Mouse (Mus musculus) heart, postnatal 25 days (tissue): ENCODE data around the gene C4b. TPM values are rescaled to one million over a fixed set of nuclear protein-coding genes. Genes with fewer than 3 reads are reported as not detected.
"Not testable (repeated sequence)": the region's sequence is repeated elsewhere in the genome, so short reads cannot be mapped to it uniquely, and the experiment has no call there.

ENCODE experiments used
- DNase-seq: peaks from one replicate; pipeline ENCODE4 v3.0.0; 2022; ENCODE audit warnings: low spot score
- intact Hi-C: fragments of 180-260 bp; cut with DNase I; formaldehyde crosslinking; loops from one replicate; pipeline ENCODE4 v1.15.1; 2025
- total RNA-seq, 2 experiments: library from RNA; stranded (reverse); gene quantifications; 2 replicates each; pipeline ENCODE4 v1.2.3; 2021

The C4b gene
- 10 to 100 TPM; 15.0 to 23.3 TPM for total RNA-seq

DNA sequence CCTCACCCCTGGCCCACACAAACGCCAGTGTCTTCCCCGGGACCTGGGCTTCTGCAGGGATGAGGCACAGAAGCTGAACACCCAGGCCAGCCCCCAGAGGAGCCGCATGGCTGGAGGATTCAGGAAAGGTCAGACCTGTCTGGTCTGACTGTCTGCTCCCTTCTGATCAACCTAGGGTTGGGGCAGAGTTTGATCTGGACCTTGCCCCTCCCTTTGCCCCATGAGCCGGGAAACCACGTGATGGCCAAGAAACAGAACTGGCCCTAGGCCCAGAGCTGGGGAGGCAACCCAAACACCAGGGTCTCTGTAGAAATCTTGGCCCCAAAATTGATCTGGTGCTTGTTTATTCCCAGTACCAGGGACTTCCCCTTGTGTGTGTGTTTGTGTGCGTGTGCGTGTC, at the start of gene C4b:
C4b (minus strand) TSS at position 164 of the 400 bp plus-strand sequence.
- DNase-seq, result no peak
- intact Hi-C loops, result no loop called here

DNA sequence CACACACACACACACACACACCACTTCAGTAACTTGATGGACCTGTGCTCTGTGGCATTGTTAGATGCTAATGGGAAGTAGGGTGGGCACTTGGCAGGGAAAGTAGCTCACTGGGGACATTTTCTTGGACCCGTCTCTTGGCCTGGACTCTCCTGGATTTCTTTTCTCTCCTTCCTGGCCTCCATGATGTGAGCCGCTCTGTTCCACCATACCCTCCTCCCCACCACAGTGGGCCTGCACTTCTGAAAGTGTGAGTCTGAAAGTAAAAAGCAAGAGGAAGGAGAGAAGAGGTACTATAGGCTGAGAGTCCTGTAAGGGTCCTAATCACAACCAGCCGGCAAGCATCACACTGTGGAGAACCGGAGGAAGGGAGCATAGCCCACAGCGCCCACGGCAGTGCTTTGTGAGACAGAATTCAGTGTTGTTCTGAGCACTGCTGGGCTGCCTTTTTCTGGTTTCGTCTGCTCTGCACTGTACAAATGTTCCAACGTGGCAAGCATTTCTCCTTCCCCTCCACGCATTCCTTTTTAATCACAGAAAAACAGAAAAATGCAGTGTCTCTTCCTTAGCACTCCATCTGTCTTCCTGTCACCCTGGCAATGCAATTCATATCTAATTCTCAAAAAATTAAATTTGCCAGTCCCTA, 34.1 kb upstream of the C4b start:
- intact Hi-C loops, result no loop called here

DNA sequence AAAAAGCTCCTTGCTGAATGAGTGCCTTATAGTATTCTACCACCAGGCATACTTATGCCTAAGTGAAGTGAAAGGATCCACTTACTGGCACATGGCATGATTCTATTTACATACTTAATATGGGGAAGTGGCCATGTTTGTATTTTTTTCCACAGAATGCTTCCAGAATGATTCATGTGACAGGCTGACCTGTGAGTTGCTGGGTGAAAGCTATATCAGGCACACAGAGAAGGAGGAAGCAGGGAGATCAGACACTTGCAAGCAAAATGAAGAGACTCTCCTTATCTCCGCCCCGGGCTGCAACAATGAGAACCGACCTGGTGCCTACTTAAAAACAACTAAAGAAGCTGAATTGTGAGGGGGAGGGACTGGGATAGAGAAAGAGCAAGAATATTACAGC, 17.8 kb upstream of the C4b start:
- DNase-seq, result no peak
- intact Hi-C loops, result no loop called here

More for the DNA sequence above, 34.1 kb upstream of the C4b start:
- DNase-seq, result no peak

DNA sequence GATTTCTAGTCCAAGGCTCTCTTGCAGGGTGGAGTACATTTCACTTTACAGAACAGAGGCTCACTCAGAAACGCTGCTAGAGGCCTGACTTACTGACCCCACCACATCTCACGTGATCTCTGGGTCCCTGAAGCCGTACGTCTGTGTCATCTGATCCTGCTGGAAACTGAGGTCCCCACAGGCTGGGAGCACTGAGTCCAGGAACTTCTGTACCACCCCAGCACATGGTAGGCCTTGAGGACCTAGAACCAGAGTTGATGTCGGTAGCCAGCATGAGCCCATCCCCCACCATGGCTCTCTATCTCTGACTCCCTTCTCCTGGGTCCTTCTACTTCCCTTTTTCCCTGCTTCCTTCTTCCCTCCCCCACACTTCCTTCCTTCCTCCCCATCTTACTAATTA, 2.8 kb upstream of the C4b start:
- DNase-seq, result no peak
- intact Hi-C loops, result no loop called here

DNA sequence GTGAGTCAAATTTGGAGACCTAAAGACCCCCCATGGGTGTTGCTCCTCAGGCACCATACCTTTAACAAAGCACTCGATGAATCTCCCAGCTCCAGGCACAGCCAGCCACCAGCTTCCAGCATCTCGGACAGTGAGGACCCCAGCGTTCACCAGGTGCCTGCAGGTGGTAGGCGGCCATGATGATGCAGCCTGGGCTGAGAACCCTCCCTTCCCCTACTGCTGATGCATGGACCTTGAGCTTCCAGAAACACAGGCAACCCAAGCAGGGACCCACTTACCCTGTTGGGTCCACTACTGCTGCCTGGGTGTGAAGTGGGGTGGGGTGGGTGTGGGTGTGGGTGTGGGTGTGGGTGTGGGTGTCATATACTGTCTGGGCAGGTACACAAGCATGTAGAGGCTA, 1.5 kb upstream of the C4b start:
- DNase-seq, intact Hi-C loops: not testable (repeated sequence)

DNA sequence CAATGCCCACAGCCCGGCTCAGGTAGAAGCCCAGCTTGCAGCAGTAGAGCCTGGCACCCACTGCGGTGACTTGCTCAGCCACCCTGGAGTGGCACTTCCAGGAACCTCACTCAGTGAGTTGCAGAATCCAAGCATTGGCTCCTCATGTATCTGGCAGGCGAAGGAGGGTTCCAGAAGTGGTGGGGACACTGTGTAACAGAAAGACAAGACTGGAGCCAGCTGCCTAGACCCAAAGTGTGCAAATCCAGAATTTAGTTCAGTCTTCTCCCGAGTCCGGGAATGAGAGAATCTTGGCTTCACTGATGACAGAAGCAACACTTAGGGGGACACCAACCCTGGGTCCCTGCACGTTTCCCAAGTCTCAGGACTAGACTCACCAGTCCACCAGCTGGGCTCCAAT, 929 bp upstream of the C4b start:
- DNase-seq, intact Hi-C loops: not testable (repeated sequence)

DNA sequence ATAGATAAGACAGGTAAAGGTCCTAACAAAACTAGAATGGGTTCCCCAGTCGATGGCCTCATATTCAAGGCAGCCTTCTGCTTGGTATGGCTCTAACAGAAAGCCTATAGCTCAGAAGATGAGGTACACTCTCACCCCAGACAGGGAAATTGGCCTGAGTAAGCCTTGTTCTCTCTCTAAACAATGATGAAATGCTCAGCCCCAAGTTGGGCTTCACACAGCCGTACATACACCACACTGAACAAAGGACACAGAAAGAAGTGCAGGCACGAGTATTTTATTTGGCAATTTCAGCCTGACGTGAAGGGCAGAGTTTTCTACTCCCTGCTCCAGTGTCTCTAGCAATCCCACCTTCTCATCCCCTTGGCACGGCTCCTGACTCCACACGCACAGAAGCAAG, 524 bp upstream of the C4b start:
- DNase-seq, result no peak
- intact Hi-C loops, result no loop called here

DNA sequence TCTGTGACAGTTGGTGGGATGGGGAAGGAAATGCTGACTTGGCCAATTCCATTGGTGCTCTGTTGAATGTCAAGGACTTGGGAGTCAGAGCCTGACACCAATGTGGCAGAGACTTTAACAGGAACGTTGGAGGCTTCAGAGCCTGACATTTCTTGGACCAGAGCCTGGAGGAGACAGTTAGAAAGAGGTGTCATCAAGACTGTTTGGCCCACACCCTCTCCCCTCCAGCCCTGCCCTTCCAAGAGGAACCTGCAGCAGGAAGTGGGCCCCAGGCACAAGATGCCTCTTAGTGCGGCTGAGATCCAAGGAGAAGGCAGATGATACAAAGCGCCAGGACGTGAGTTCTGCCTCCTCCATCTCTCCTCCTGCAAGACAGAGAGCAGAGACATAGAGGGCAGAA, 3.4 kb downstream of the C4b start:
- intact Hi-C loops, result no loop called here
- DNase-seq, result no peak

DNA sequence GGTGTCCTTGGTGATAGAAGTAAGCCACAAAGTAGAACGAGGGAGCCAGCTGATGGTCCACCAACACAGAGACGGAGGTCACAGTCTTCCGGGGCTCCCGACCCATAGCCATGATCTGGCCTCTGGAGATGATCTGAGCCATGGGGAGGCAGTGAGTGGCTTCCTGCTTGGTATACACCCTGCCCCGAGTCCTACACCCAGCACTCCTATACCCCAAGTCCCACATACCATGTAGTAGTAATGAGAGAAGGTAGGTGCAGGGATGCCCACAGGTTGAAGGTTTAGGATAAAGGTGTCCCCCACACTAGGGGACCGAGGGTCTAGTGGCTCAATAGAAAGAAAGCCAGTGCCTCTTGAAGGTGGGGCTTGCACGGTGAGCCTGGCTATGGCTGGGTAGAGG, 4.0 kb downstream of the C4b start:
- DNase-seq, intact Hi-C loops: not testable (repeated sequence)

DNA sequence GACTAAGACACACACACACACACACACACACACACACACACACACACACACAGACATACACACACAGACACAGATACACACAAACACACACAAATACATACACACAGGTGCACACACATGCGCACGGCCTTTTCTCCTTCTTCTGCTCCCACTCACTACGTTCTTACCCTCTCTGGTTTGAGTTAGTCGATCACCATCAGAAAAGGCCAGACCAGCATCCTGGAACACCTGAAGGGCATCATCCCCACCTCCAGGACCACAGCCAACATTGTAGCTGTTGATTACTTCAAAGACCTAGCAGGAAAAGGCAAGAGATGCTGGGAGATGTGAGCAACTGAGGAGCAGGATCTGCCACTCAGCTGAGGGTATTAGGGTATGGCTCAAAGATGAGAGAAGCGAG, 6.2 kb downstream of the C4b start:
- intact Hi-C loops, DNase-seq: not testable (repeated sequence)

DNA sequence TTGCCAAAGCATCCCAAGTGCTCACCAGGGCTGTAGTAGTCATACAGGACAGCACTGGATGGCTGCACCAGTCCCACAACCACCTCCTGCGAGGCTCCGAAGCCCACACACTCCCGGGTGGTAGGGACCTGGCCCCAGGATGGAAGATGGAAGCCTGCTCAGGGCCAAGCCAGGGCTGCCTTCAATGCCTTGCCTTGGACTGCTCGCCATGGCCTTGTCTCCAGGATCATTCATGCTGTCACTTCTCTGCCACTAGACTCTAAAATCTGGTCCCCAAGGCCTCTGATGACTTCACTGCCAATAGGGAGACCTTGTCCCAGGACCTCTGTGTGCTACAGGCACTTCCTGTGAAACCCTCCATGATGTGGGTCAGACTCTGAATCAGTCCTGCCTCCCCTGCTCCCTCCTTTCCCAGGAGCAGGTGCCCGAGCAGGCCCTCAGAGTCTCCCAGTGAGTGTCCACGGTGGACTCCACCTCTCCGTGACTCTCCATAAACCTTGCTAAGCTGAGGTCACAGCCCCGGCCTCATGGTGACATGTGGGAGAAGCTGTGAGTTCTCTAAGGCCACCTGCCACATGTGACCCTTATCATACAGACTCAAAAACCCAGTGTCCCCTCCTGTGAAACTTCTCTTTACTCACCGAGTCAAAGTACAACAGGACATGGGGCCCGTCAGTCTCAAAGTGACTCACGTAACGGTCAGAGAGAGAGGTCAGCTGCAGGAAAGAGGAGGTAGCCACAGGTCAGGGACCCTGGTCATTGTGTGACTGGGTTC, 13.7 kb downstream of the C4b start:
- intact Hi-C loops, DNase-seq: not testable (repeated sequence)

DNA sequence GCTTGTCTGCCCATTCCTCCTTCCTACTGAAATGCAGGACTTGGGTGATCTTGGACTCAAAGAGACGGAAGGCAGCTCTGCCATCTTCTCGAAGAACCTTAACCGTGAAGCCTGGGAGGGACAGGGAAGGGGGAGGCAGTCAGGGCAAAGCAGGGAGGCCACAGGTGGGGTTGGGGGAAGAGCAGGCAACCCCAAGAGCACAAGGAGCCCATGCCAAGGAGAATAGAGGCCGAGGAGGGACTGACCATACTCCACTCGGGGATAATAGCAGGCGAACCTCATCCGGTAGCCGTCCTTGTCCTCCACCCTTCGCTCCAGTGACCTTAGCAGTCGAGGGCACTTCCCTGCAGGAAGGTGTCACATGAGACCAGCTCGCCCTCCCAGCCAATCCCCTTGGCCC, 14.5 kb downstream of the C4b start:
- intact Hi-C loops, result not testable (repeated sequence)

DNA sequence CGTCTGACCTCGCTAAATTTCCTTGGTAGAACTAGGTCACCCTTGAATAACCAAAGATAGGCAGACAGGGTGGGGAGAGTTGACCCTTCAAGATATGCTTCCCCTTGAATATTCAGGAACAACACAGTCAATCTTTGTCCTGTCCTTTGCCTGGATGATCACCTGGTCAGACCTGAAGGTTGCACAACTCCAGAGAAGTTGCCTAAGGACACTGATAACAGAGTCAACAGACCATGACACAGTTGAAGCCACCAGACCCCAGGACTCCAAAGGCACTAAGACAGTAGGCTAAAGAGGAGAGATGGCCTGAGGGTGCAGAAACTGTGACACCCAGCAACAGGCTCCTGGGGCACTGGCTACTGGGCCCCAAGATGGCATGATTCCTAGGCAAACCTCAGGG, 15.8 kb downstream of the C4b start:
- intact Hi-C loops, result no loop called here
- no peak for DNase-seq

More for the DNA sequence above, 14.5 kb downstream of the C4b start:
- DNase-seq, result not testable (repeated sequence)

DNA sequence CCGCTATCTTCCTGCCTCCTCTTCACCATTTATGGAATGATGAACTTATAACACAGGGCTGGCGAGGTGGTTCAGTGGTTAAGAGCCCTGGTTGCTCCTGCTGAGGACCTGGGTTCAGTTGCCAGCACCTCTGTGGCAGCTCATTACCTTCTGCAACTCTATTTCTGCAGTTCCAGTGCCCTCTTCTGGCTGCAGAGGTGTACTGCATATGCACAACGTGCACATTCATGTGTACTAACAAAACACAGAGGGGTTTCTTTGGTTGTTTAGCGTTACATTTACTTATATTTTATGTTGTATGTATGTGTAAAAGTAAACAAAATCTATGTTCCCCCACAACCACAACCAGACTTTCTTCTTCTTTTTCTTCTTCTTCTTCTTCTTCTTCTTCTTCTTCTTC, 20.6 kb downstream of the C4b start:
- intact Hi-C loops, result no loop called here
- DNase-seq, result no peak

DNA sequence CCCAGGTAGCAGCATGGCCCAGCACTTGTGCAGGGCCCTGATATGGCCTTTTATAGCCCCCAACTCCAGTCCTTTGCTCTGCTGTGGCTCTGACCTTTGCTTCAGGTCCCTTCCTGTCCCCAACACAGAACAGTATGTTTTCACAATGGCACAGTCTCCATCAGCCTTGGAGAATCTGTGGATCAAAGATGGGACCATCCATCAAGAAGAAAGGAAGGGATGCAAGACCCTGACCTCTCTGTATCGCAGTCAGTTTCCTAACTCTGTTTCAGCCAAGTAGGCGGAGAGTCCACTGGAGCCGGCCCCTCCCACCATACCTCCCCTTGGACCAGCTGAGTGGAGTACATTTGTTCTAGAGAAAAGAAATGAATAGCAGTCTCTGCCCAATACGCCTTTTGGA, 21.4 kb downstream of the C4b start:
- intact Hi-C loops, DNase-seq: not testable (repeated sequence)

DNA sequence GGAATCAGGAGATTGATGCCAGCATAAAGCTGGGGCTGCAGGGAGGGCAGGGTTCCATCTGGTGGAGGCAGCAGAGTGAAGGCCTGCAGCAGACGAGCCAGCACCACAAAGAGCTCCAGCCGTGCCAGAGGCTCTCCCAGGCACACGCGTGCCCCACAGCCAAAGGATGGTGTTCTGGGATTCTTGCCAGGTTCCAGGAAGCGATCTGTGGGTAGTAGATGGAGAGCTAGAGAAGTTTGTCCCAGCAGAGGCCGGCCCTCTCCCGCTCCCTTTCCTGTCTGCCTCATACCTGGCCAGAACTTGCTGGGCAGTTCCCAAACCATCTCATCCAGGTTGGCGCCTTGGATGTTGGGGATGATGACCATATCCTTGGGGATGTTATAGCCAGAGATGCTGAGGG, 23.8 kb downstream of the C4b start:
- intact Hi-C loops, result loop anchor here (5.0 to 10.0 kb wide), 2 partner anchors 77 to 275 kb away; no protein-coding TSS in a partner anchor
- not testable (repeated sequence) for DNase-seq

DNA sequence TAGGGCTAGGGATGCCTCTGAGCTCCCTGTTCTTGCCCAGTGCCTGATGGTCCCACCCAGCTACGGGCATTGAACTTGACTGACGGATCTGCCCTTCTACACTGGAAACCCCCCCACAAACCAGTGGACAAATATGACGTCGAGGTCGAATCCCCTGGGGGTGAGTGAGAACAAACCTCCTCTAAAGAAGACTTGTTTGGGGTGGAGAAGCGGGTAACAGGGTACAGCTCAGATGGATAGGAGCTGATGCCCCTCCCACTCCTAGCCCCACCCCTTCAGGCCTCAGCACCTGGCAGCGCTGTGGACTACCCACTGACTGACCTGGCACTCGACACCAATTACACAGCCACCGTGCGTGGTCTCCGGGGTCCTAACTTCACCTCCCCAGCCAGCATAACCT, 26.3 kb downstream of the C4b start:
- intact Hi-C loops, result loop anchor here (5.0 to 10.0 kb wide), 2 partner anchors 80 to 273 kb away; no protein-coding TSS in a partner anchor
- no peak for DNase-seq

DNA sequence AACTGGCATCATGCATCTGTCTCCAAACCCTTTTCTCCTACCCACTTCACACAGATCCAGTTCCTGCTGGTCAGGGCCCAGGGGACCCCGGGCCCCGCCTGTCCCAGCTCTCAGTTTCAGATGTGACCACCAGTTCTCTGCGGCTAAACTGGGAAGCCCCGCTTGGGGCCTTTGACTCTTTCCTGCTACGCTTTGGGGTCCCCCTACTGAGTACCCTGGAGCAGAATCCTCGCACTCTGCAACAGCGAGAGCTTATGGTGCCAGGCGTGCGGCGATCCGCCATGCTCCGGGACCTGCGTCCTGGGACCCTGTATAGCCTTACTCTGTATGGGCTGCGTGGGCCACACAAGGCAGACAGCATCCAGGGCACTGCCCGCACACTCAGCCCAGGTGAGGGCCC, 27.4 kb downstream of the C4b start:
- DNase-seq, result no peak
- intact Hi-C loops, result loop anchor here (5.0 to 10.0 kb wide), 2 partner anchors 81 to 271 kb away; no protein-coding TSS in a partner anchor

DNA sequence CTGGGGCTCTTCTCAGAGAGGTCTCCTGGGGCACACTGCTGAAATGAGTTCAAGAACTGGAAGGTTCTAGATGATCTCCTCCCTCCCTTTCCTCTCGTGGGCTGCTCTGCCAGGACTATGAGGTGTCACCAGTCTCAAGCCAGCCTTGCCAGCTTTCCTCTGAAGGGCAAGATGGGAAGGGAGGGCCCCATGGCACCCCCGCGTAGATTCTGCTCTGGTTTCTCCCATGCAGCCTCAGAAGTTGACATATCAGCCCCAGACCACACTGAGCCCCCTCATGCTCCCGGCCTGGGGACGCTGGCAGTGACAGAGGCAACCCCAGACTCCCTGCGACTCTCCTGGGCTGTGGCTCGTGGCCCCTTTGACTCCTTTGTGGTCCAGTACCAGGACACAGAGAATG, 28.2 kb downstream of the C4b start:
- intact Hi-C loops, result loop anchor here (5.0 to 10.0 kb wide), 2 partner anchors 82 to 271 kb away; no protein-coding TSS in a partner anchor

DNA sequence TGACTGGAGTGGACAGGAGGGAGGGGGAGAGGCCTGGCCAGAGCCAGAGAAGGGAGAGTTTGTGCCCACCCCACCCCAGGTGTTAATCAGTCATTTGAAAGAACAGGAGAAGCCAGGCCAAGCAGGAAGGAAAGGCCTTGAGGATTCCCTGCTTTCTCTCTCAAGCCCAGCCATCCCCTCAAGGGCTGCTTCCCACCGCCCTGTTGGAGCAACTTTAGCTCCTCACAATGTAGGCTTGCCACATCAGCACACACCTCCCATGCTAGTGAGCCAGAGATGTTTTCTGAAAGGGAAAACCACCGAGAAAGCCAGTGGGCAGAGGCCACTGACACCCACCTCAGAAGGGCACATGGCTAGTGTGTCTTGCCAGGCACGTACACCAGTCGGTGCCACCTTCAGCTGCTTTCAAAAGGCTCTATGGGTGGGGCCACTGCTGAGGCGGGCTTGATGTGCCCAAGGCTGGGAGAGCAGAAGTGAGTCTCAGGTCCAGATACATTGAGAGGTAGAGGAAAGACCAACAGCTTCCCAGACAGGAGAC, 28.7 kb downstream of the C4b start:
- not testable (repeated sequence) for DNase-seq
- intact Hi-C loops, result loop anchor here (5.0 to 10.0 kb wide), 2 partner anchors 82 to 270 kb away; no protein-coding TSS in a partner anchor

More for the DNA sequence above, 28.2 kb downstream of the C4b start:
- DNase-seq, result not testable (repeated sequence)
